Mouse (Mus musculus): ENCODE measurements at regions not wholly inside any gene's neighbourhood (a gene's known extent, or its start where the extent isn't known, plus 50 kb on each side); places are given as distances from the start of the nearest gene placed in this dataset.
A peak's percentile ranks its signal among the peaks of the same experiment; 100 is the strongest.

GRCm38 (mm10) chr14:90600554-90600953 lies 2129.4 kb upstream of the Pcdh20 start:
- peak; percentile 7 for DNase-seq (ENCODE audit: low spot score)

All from retina, embryonic 14.5 days (tissue).